ENCODE assay signal across 7 mouse cellular contexts in genomic region chr17:32113523-32114421, GRCm38 (mm10). TPM values are rescaled to one million over a fixed set of nuclear protein-coding genes. Genes with fewer than 3 reads are reported as not detected.
DNase-seq lines count a peak whose midpoint lies in the region; ATAC-seq lines count a peak whose summit lies in the region.

No protein-coding gene starts in this region.

- peak overlapping the region; percentile 50 for H3K4me3 ChIP-seq in hindbrain, embryonic 15.5 days
- H3K4me3 ChIP-seq in limb, embryonic 13.5 days = peak overlapping the region; percentile 52
- peak overlapping the region; percentile 48 for H3K4me3 ChIP-seq in midbrain, embryonic 12.5 days
- H3K4me3 ChIP-seq in stomach, embryonic 15.5 days (replicated peaks) = peak overlapping the region; percentile 48

- no peaks in the 10 kb centered on the region for H3K9me3 ChIP-seq in hindbrain, embryonic 15.5 days
- H3K9me3 ChIP-seq in limb, embryonic 13.5 days = no peaks in the 10 kb centered on the region
- no peaks in the 10 kb centered on the region for H3K9me3 ChIP-seq in midbrain, embryonic 12.5 days
- H3K9me3 ChIP-seq in stomach, embryonic 15.5 days = no peaks in the 10 kb centered on the region

- under 1% methylated on average over 56 of the region's 56 CpGs for WGBS in hindbrain, embryonic 15.5 days
- under 1% methylated on average over 56 of the region's 56 CpGs for WGBS in limb, embryonic 13.5 days
- WGBS in midbrain, embryonic 12.5 days = 1% methylated on average over 51 of the region's 56 CpGs
- WGBS in stomach, embryonic 15.5 days = 3% methylated on average over 56 of the region's 56 CpGs

- ATAC-seq in hindbrain, embryonic 15.5 days (ENCODE audit: low FRiP score, low read depth) = peak; percentile 57
- 0 out of 2 replicates have a peak, but pooled peaks have one; percentile 14 for ATAC-seq in limb, embryonic 13.5 days (ENCODE audit: low FRiP score, low read depth)
- ATAC-seq in midbrain, embryonic 12.5 days (ENCODE audit: low FRiP score, low read depth) = peak; percentile 44
- peak; percentile 54; the same call in 1 of the 2 replicates for ATAC-seq in stomach, embryonic 15.5 days (ENCODE audit: insufficient read depth, low FRiP score, low read depth)

- peak overlapping the region; percentile 59 for H3K9ac ChIP-seq in hindbrain, embryonic 15.5 days
- peak overlapping the region; percentile 68 for H3K9ac ChIP-seq in limb, embryonic 13.5 days
- H3K9ac ChIP-seq in midbrain, embryonic 12.5 days (replicated peaks) = peak overlapping the region; percentile 50
- H3K9ac ChIP-seq in stomach, embryonic 15.5 days = peak overlapping the region; percentile 26

- H3K4me1 ChIP-seq in hindbrain, embryonic 15.5 days (replicated peaks) = peaks cover 42% of the 10 kb centered on the region
- H3K4me1 ChIP-seq in limb, embryonic 13.5 days = peaks cover 44% of the 10 kb centered on the region
- H3K4me1 ChIP-seq in midbrain, embryonic 12.5 days = peaks cover 24% of the 10 kb centered on the region
- peaks cover 31% of the 10 kb centered on the region for H3K4me1 ChIP-seq in stomach, embryonic 15.5 days

- DNase-seq in adrenal gland, adult 2 months = peak; percentile 93
- peak; percentile 75 for DNase-seq in cerebellum, adult 9-11 months
- DNase-seq in gastrocnemius, adult 8-10 months (ENCODE audit: low spot score in 2 of 2) = peak; percentile 53 to 58

- H3K27ac ChIP-seq in hindbrain, embryonic 15.5 days (replicated peaks) = peak overlapping the region; percentile 23
- no peak overlapping the region for H3K27ac ChIP-seq in limb, embryonic 13.5 days
- H3K27ac ChIP-seq in midbrain, embryonic 12.5 days (replicated peaks) = no peak overlapping the region
- H3K27ac ChIP-seq in stomach, embryonic 15.5 days = no peak overlapping the region

- no peaks in the 10 kb centered on the region for H3K36me3 ChIP-seq in hindbrain, embryonic 15.5 days
- H3K36me3 ChIP-seq in limb, embryonic 13.5 days = no peaks in the 10 kb centered on the region
- H3K36me3 ChIP-seq in midbrain, embryonic 12.5 days = no peaks in the 10 kb centered on the region
- H3K36me3 ChIP-seq in stomach, embryonic 15.5 days = no peaks in the 10 kb centered on the region

- 0 out of 2 replicates have a peak, but pooled peaks cover 3% of the 10 kb centered on the region for H3K27me3 ChIP-seq in hindbrain, embryonic 15.5 days
- peaks cover 29% of the 10 kb centered on the region for H3K27me3 ChIP-seq in limb, embryonic 13.5 days
- peaks cover 42% of the 10 kb centered on the region for H3K27me3 ChIP-seq in midbrain, embryonic 12.5 days
- 0 out of 2 replicates have a peak, but pooled peaks cover 5% of the 10 kb centered on the region for H3K27me3 ChIP-seq in stomach, embryonic 15.5 days (replicated peaks)

- H3K4me2 ChIP-seq in hindbrain, embryonic 15.5 days = peak overlapping the region; percentile 90
- peak overlapping the region; percentile 95 for H3K4me2 ChIP-seq in limb, embryonic 13.5 days (replicated peaks)
- peak overlapping the region; percentile 94 for H3K4me2 ChIP-seq in midbrain, embryonic 12.5 days (replicated peaks)
- H3K4me2 ChIP-seq in stomach, embryonic 15.5 days = peak overlapping the region; percentile 96

RNA-seq across cellular contexts. Expression of gene Notch3, which starts 52.9 kb away (rescaled TPM):
- total RNA-seq in adrenal gland, adult 2 months (2021) = 10 to 100 TPM in 1 of 2 experiments, 1 to 10 TPM in 1; 5.6 to 11.7 TPM
- 35.5 and 44.3 TPM in 2 replicates for polyA plus RNA-seq in adrenal gland, adult 2 months (2012; rRNA removed)
- 10 to 100 TPM in 1 of 4 experiments, 1 to 10 TPM in 3; 7.3 to 10.6 (median 8.4) TPM for total RNA-seq in gastrocnemius, adult 8-10 months (2022)
- polyA plus RNA-seq in hindbrain, embryonic 15.5 days (2015; fragmentation: Nextera tagmentation; extraction: Ambion mirVana) = 8.2 and 10.5 TPM in 2 replicates
- 14.9 and 16.9 TPM in 2 replicates for polyA plus RNA-seq in limb, embryonic 13.5 days (2015; fragmentation: Nextera tagmentation; extraction: Ambion mirVana)
- 26.8 and 30.6 TPM in 2 replicates for polyA plus RNA-seq in midbrain, embryonic 12.5 days (2016; fragmentation: Nextera tagmentation; extraction: Ambion mirVana)
- polyA plus RNA-seq in stomach, embryonic 15.5 days (2015; fragmentation: Nextera tagmentation; extraction: Ambion mirVana) = 13.1 and 14.2 TPM in 2 replicates
